Mouse (Mus musculus) stomach, embryonic 16.5 days (tissue): ENCODE measurements at regions not wholly inside any gene's neighbourhood (a gene's known extent, or its start where the extent isn't known, plus 50 kb on each side); places are given as distances from the start of the nearest gene placed in this dataset.
"Not testable (repeated sequence)": the region's sequence is repeated elsewhere in the genome, so short reads cannot be mapped to it uniquely, and the experiment has no call there.

Experiments used
- ATAC-seq: fragments of 200-750 bp; cut with Nextera tagmentation; 2 replicates; pipeline ENCODE4 v1.8.0; 2017; ENCODE audit warnings: moderate number of reproducible peaks, moderate TSS enrichment; ENCODE audit not compliant: insufficient read depth, low FRiP score
- H3K27ac ChIP-seq: fragments of 300-500 bp; sonication (generic); 2 replicates; pipeline ENCODE4 v1.5.1; 2014; ENCODE audit warnings: low read length
- H3K27me3 ChIP-seq: fragments of 300-500 bp; sonication (generic); 2 replicates; pipeline ENCODE4 v1.6.1; 2014; ENCODE audit warnings: low read length, control low read depth, mixed read lengths; ENCODE audit not compliant: control insufficient read depth, insufficient read depth
- H3K36me3 ChIP-seq: fragments of 300-500 bp; sonication (generic); 2 replicates; pipeline ENCODE4 v1.6.1; 2014; ENCODE audit warnings: low read length; ENCODE audit not compliant: control insufficient read depth, insufficient read depth
- H3K4me1 ChIP-seq: fragments of 300-500 bp; sonication (generic); 2 replicates; pipeline ENCODE4 v1.6.1; 2014; ENCODE audit warnings: low read length, control low read depth, mixed read lengths; ENCODE audit not compliant: control insufficient read depth, insufficient read depth
- H3K4me2 ChIP-seq: fragments of 300-500 bp; sonication (generic); 2 replicates; pipeline ENCODE4 v1.6.1; 2014; ENCODE audit warnings: low read depth, low read length, mixed read lengths
- H3K4me3 ChIP-seq: fragments of 300-500 bp; sonication (generic); replicated peaks from 2 replicates; pipeline ENCODE4 v1.5.1; 2014; ENCODE audit warnings: mild to moderate bottlenecking, low read length
- H3K9ac ChIP-seq: fragments of 300-500 bp; sonication (generic); 2 replicates; pipeline ENCODE4 v1.6.1; 2014; ENCODE audit warnings: low read length
- H3K9me3 ChIP-seq: fragments of 300-500 bp; sonication (generic); replicated peaks from 2 replicates; pipeline ENCODE4 v1.6.1; 2016; ENCODE audit warnings: low read length, control low read depth; ENCODE audit not compliant: control insufficient read depth
- WGBS: fragments of 180-500 bp; shearing (Covaris S2); extraction: QIAGEN DNeasy Blood & Tissue Kit; methylation state at CpG from one replicate; pipeline ENCODE4 v1.1.7; 2014; 5-methylcytosine and 5-hydroxymethylcytosine counted together

DNA sequence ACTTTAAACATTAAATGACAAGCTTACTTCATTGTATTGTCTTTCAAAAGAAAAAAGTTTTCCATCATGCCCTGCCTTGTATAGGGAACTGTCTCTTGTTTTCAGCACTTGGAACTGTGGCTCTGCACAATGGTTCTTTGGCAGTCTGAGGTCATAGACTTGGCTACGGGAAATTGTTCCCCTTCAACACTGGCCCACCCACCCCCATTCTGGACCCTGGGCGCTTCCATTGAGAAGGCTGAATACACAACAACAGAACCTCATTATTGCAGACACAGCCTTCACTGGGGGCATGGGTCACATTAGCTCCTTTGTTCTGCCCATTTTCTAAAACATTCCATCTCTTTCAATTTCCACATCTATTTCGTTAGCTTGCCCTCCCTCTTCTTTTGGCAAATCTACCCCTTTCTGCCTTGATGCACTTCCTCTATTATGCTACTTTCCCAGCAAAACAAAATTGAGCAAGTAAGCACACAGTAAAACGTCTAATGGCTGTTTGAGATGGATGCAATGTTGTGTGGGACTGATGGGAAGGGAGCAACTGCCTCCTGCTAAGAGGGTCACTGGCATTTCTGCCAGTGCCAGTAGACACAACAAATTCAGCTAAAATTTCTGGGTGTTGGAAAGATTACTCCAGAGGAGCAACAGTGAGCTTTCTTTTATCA is 136.0 kb upstream of the Mad2l1 start:
- WGBS = 63% methylated on average over 4 of the region's 4 CpGs
- no peak for ATAC-seq
- Histone ChIP-seq H3K27ac (no peak overlapping the region), H3K9me3 (no peaks in the 10 kb centered on the region), H3K4me2 (no peak overlapping the region), H3K4me1 (no peaks in the 10 kb centered on the region), H3K9ac (no peak overlapping the region), H3K4me3 (no peak overlapping the region), H3K36me3 (no peaks in the 10 kb centered on the region), H3K27me3 (no peaks in the 10 kb centered on the region)

DNA sequence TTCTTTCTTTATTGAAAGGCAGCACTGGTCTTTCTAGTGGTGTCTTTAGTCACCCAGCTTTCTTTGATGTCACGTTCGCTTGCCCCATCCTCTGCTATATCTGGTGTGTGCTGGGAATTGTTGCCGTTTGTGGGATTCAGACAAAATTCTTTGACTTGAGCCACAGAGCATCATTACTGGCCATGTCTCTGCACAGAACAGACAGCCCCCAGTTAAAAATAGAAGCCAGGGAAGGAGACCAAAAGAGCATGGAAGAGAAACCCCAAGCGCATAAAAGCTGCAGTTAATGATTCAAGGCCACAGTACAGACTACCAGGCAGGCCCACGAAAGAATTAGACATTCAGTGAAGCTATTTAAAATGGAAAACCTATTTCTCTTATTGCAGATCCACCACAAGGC is 133.7 kb upstream of the Mad2l1 start:
- no peak overlapping the region for H3K9ac ChIP-seq
- 63% methylated on average over 5 of the region's 5 CpGs for WGBS
- H3K9me3 ChIP-seq = no peaks in the 10 kb centered on the region
- H3K4me1 ChIP-seq = no peaks in the 10 kb centered on the region
- H3K36me3 ChIP-seq = no peaks in the 10 kb centered on the region
- H3K27ac ChIP-seq = no peak overlapping the region
- H3K27me3 ChIP-seq = no peaks in the 10 kb centered on the region
- H3K4me2 ChIP-seq = no peak overlapping the region
- no peak for ATAC-seq
- no peak overlapping the region for H3K4me3 ChIP-seq

DNA sequence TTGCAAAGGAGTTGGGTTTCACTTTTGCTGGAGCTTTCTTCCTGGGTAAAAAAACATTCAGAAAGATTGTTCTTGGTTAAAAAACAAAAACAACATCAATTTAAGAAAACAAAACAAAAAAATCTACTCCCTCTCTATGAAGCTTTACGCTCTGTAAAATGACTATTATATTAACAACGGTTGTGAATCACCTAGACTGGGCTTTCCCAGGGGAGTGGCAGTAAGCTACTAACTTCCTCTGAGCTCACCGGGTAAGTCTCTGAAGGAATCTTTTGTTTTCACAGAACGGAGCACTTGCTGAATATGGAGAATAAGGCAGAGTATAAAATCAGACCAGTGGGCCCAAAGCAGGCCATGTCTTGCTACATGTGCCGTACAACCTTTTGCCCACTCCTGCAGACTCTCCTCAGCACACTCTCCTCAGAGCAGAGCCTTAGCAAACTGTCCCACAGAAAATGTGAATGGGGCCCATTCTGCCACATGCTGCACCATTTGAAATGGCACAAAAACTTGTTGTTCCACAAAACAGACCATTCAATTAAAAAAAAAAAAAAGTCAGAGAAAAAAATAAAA is 133.2 kb upstream of the Mad2l1 start:
- Histone ChIP-seq H3K9ac (no peak overlapping the region), H3K27ac (no peak overlapping the region), H3K4me3 (no peak overlapping the region), H3K36me3 (no peaks in the 10 kb centered on the region), H3K27me3 (no peaks in the 10 kb centered on the region), H3K4me2 (no peak overlapping the region), H3K4me1 (no peaks in the 10 kb centered on the region), H3K9me3 (no peaks in the 10 kb centered on the region)
- WGBS = 55% methylated on average over 5 of the region's 5 CpGs
- ATAC-seq = no peak

DNA sequence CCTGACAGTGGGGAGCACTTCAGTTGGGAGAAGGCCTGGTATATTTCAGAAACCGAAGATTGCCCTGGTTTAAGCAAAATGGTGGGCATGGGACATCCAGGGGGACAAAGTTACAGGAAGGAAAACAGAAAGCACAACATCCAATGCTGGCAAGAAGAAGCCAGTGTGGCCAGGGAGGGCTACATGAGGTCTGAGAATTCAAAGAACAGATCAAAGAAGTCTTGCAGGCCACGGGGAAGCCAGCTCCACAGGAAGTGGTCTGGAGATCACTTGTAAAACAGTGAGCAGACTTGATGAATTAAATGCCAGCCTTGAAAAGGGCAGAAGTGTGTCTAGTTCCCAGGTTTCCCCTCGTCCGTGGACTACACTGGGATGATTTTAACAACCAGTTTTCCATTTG is 120.4 kb upstream of the Mad2l1 start:
- Histone ChIP-seq H3K27me3 (no peaks in the 10 kb centered on the region), H3K4me3 (no peak overlapping the region), H3K9me3 (no peaks in the 10 kb centered on the region), H3K36me3 (no peaks in the 10 kb centered on the region), H3K4me2 (no peak overlapping the region), H3K27ac (no peak overlapping the region), H3K9ac (no peak overlapping the region), H3K4me1 (no peaks in the 10 kb centered on the region)
- no peak for ATAC-seq
- WGBS = 40% methylated on average over 4 of the region's 4 CpGs

DNA sequence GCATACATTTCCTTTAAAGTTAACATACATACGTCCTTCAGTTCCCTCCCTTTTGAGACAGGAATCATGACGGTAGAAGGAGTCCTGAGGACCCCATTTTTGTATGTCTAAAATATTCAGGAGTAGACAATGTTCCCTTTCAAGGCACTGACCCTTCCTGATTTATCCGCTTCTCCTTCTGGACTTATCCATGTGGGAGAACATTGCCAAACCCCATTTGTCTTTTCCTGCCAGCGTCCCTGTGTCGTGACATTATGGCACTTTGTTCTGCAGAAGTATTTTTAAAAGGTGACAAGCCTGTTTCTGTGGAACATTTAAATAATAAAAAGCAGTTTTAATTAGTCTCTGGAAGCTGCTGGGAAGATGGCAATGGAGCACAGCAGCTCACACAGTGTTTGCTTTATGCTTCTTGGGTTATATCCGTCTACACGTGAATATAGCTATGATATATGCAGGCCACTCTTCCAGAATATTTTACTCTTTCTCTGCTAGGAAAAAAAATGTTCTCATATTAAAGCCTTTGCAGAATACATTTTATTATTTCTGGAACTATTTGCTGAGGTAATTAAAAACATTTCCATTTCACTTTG is 115.6 kb upstream of the Mad2l1 start:
- H3K9ac ChIP-seq = no peak overlapping the region
- H3K36me3 ChIP-seq = no peaks in the 10 kb centered on the region
- H3K27ac ChIP-seq = no peak overlapping the region
- no peak overlapping the region for H3K4me3 ChIP-seq
- no peaks in the 10 kb centered on the region for H3K27me3 ChIP-seq
- 59% methylated on average over 7 of the region's 7 CpGs for WGBS
- no peaks in the 10 kb centered on the region for H3K4me1 ChIP-seq
- no peak overlapping the region for H3K4me2 ChIP-seq
- ATAC-seq = no peak
- no peaks in the 10 kb centered on the region for H3K9me3 ChIP-seq

DNA sequence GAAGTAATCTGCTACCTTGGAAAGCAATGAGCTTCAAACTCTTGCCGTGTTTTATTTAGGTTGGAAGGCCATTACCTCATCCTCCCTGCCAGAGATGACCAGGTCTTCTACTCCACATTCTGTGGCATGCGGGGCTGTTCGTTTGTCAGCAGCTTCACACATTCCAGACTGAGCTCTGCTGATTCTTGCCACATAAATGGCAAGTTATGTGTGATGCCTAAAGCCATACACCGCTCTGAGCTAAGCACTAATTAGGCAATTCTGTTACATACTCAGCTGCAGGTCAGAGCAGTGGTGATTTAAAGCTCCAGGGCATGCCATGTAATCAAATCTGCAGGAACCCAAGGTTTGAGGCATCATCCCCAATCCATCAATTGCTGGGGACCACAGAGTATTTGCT is 106.8 kb upstream of the Mad2l1 start:
- no peak for ATAC-seq
- no peaks in the 10 kb centered on the region for H3K36me3 ChIP-seq
- H3K9ac ChIP-seq = no peak overlapping the region
- no peak overlapping the region for H3K4me2 ChIP-seq
- no peaks in the 10 kb centered on the region for H3K4me1 ChIP-seq
- H3K27ac ChIP-seq = no peak overlapping the region
- no peaks in the 10 kb centered on the region for H3K9me3 ChIP-seq
- 58% methylated on average over 4 of the region's 4 CpGs for WGBS
- no peak overlapping the region for H3K4me3 ChIP-seq
- no peaks in the 10 kb centered on the region for H3K27me3 ChIP-seq

DNA sequence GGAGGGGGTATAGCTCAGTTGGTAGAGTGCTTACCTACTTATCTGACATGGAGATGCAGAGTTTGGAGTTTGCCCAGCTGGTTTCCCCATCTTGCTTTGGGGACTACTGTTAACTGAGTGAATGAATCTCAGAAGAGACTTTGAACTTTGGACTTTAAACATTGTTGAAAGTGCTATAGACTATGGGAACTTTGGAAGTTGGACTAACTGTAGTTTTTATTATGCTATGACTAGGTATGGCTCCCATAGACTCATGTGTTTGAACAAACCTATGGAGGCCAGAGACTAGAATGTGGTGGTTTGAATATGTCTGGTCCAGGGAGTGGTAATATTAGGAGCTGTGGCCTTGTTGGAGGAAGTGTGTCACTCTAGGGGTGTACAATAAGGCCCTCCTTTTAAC is 84.8 kb upstream of the Mad2l1 start:
- not testable (repeated sequence) for H3K4me3 ChIP-seq, H3K9me3 ChIP-seq, H3K27me3 ChIP-seq, H3K4me2 ChIP-seq, H3K36me3 ChIP-seq, H3K27ac ChIP-seq, ATAC-seq, H3K9ac ChIP-seq, H3K4me1 ChIP-seq

DNA sequence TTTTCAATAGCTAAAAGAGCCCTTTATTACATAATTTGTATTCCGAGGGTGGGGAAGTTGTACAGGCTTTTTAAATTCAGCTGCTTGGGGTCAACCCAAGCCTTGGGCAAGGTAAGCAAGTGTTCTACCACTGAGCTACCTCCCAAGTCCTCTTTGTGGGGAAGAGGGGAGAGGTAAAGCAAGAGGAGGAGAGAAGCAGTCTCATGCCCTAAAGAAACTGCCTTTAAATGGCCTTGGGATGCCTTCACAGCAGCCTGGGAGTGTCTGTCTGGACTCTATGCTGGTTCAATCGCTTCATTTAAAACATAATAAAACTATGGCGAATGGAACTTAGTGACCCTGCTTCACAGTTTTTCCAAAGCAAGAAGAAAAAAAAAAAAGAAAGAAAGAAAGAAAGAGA is 77.0 kb upstream of the Mad2l1 start:
- Histone ChIP-seq H3K36me3 (no peaks in the 10 kb centered on the region), H3K27ac (no peak overlapping the region), H3K4me2 (no peak overlapping the region), H3K9ac (no peak overlapping the region), H3K27me3 (no peaks in the 10 kb centered on the region), H3K4me3 (no peak overlapping the region), H3K9me3 (no peaks in the 10 kb centered on the region), H3K4me1 (no peaks in the 10 kb centered on the region)
- no peak for ATAC-seq
- 91% methylated on average over 3 of the region's 3 CpGs for WGBS

DNA sequence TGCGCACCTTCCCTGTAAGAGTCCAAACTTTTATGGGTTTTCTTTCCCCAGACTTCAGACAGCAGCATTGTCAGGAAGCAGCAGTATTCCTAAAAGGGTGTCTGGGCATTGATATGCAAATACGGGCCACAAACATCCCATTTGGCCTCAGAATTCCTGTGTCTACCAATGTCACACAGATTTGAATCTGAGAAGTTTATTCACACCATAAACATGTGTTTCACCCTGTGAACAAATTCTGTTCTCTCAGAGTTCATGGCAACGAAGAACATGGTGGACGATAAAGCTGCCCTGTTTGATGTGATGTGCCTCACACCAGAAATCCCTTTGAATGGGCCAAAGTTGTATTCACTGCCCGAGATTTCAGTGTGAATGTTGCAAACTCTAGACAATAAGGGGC is 70.7 kb upstream of the Mad2l1 start:
- no peak overlapping the region for H3K4me2 ChIP-seq
- 81% methylated on average over 4 of the region's 5 CpGs for WGBS
- no peak for ATAC-seq
- H3K4me3 ChIP-seq = no peak overlapping the region
- H3K36me3 ChIP-seq = no peaks in the 10 kb centered on the region
- no peak overlapping the region for H3K27ac ChIP-seq
- H3K9me3 ChIP-seq = no peaks in the 10 kb centered on the region
- H3K9ac ChIP-seq = no peak overlapping the region
- no peaks in the 10 kb centered on the region for H3K27me3 ChIP-seq
- H3K4me1 ChIP-seq = no peaks in the 10 kb centered on the region
